Mouse (Mus musculus): Measurements from ENCODE around the gene Gm21996. TPM values are rescaled to one million over a fixed set of nuclear protein-coding genes. Genes with fewer than 3 reads are reported as not detected.
"Not testable (repeated sequence)": the region's sequence is repeated elsewhere in the genome, so short reads cannot be mapped to it uniquely, and the experiment has no call there.

The Gm21996 gene
- not detected in 2 replicates for polyA plus RNA-seq (2016; fragmentation: Nextera tagmentation; extraction: Ambion mirVana)

DNA sequence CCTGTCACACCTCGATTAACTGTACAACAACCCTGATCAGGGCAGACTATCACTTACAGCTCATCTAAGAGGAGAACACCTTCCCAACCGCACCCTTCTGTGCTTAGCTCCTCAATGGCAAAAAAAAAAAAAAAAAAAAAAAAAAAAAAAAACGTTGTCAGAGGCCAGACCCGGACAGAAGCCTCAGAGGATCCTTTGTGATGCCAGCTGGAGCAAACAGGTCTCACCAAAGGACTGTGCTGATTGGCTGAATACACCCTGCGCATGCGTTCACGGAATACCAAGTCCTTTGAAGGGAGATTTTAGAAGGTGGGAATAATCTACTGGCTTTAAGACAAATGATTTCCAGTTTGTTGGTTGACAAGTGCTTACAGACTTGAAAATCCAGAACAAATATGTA lies at the start of gene Gm21996:
Gene Gm21996 (minus strand): TSS at position 101 of the 400 bp plus-strand sequence.
- no CpG with 5 or more reads among the region's 7 CpGs for WGBS
- not testable (repeated sequence) for H3K9ac ChIP-seq; ATAC-seq (ENCODE audit: insufficient number of reproducible peaks, insufficient read depth, low FRiP score, low TSS enrichment); H3K4me2 ChIP-seq (replicated peaks); H3K4me3 ChIP-seq; H3K36me3 ChIP-seq; H3K27me3 ChIP-seq; H3K4me1 ChIP-seq; H3K27ac ChIP-seq; H3K9me3 ChIP-seq

Measured in embryonic facial prominence, embryonic 12.5 days (tissue).